Mouse (Mus musculus) limb, embryonic 13.5 days (tissue): ENCODE data around the gene Camkk1. TPM values are rescaled to one million over a fixed set of nuclear protein-coding genes. Genes with fewer than 3 reads are reported as not detected.

Experiments used
- ATAC-seq: fragments of 200-750 bp; cut with Nextera tagmentation; 2 replicates; pipeline ENCODE4 v1.8.0; 2017; ENCODE audit warnings: low read depth, moderate number of reproducible peaks, moderate TSS enrichment; ENCODE audit not compliant: low FRiP score
- H3K27ac ChIP-seq: fragments of 300-500 bp; sonication (generic); 2 replicates; pipeline ENCODE4 v1.5.1; 2015; ENCODE audit warnings: inconsistent platforms, mild to moderate bottlenecking, moderate library complexity
- H3K27me3 ChIP-seq: fragments of 300-500 bp; sonication (generic); 2 replicates; pipeline ENCODE4 v1.6.1; 2015; ENCODE audit warnings: mild to moderate bottlenecking, inconsistent platforms
- H3K36me3 ChIP-seq: fragments of 300-500 bp; sonication (generic); 2 replicates; pipeline ENCODE4 v1.6.1; 2015; ENCODE audit warnings: inconsistent platforms, mild to moderate bottlenecking, moderate library complexity
- H3K4me1 ChIP-seq: fragments of 300-500 bp; sonication (generic); 2 replicates; pipeline ENCODE4 v1.6.1; 2015; ENCODE audit warnings: inconsistent platforms
- H3K4me2 ChIP-seq: fragments of 300-500 bp; sonication (generic); replicated peaks from 2 replicates; pipeline ENCODE4 v1.6.1; 2015; ENCODE audit warnings: inconsistent platforms, mild to moderate bottlenecking, moderate library complexity
- H3K4me3 ChIP-seq: fragments of 300-500 bp; sonication (generic); 2 replicates; pipeline ENCODE4 v1.5.1; 2015; ENCODE audit warnings: moderate library complexity, mild to moderate bottlenecking, inconsistent platforms
- H3K9ac ChIP-seq: fragments of 300-500 bp; sonication (generic); 2 replicates; pipeline ENCODE4 v1.6.1; 2015; ENCODE audit warnings: mild to moderate bottlenecking, inconsistent platforms
- H3K9me3 ChIP-seq: fragments of 300-500 bp; sonication (generic); 2 replicates; pipeline ENCODE4 v1.6.1; 2016; ENCODE audit warnings: inconsistent platforms
- WGBS: fragments of 180-500 bp; shearing (Covaris S2); methylation state at CpG from one replicate; pipeline ENCODE4 v1.1.7; 2015; 5-methylcytosine and 5-hydroxymethylcytosine counted together
- polyA plus RNA-seq: library from polyadenylated mRNA; unstranded; fragments of >200 nt; fragmentation: Nextera tagmentation; extraction: Ambion mirVana; gene quantifications from 2 replicates; pipeline ENCODE4 v1.2.1, GENCODE M21; 2015

Gene Camkk1
- 11.3 and 12.7 TPM in 2 replicates for polyA plus RNA-seq

GRCm38 (mm10) chr11:73018471-73019146 lies at the start of gene Camkk1:
Camkk1 (plus strand) TSS chr11:73019008.
- peak within 1 kb of the TSS; percentile 70 for H3K4me3 ChIP-seq
- H3K36me3 ChIP-seq, result no peaks in the 10 kb centered on the region
- no peak within 1 kb of the TSS for H3K27ac ChIP-seq
- H3K4me2 ChIP-seq, result peak within 1 kb of the TSS; percentile 97
- H3K9me3 ChIP-seq, result no peaks in the 10 kb centered on the region
- H3K9ac ChIP-seq, result peak within 1 kb of the TSS; percentile 72
- H3K27me3 ChIP-seq, result peaks cover 35% of the 10 kb centered on the region
- under 1% methylated on average over 57 of the region's 57 CpGs for WGBS
- H3K4me1 ChIP-seq, result peaks cover 26% of the 10 kb centered on the region
- ATAC-seq, result peak; percentile 94

DNA sequence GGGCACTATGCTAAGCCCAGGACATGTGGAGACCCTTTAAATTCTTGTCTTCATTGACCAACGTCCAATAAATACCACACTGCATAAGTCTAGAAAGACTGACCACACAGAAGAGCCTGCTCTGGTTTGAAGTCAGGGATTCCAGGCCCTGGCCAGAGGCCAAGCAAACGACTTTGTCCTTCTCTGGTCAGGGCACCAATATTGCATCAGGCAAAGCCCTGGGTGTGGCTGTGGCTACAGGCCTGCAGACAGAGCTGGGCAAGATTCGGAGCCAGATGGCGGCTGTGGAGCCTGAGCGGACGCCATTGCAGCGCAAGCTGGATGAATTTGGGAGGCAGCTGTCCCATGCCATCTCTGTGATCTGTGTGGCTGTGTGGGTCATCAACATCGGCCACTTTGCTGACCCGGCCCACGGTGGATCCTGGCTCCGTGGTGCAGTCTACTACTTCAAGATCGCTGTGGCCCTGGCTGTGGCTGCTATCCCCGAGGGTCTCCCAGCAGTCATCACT lies 43.8 kb upstream of the Camkk1 start:
- Histone ChIP-seq H3K4me1 (no peaks in the 10 kb centered on the region), H3K4me2 (no peak overlapping the region), H3K4me3 (no peak overlapping the region), H3K9ac (no peak overlapping the region), H3K27ac (no peak overlapping the region), H3K36me3 (no peaks in the 10 kb centered on the region), H3K9me3 (no peaks in the 10 kb centered on the region), H3K27me3 (0 out of 2 replicates have a peak, but pooled peaks cover 10% of the 10 kb centered on the region)
- 80% methylated on average over 13 of the region's 13 CpGs for WGBS
- ATAC-seq, result no peak

- 82% methylated on average over 9 of the region's 9 CpGs for WGBS
- no peak overlapping the region for H3K9ac ChIP-seq
- H3K9me3 ChIP-seq, result no peaks in the 10 kb centered on the region
Measured at GRCm38 (mm10) chr11:72982516-72982915, 36.3 kb upstream of the Camkk1 start.

GRCm38 (mm10) chr11:72983283-72983682 lies 35.5 kb upstream of the Camkk1 start:
- H3K27me3 ChIP-seq, result 0 out of 2 replicates have a peak, but pooled peaks cover 3% of the 10 kb centered on the region
- no peak overlapping the region for H3K4me3 ChIP-seq
- no peak overlapping the region for H3K9ac ChIP-seq
- WGBS, result 47% methylated on average over 5 of the region's 5 CpGs
- no peaks in the 10 kb centered on the region for H3K4me1 ChIP-seq
- no peak overlapping the region for H3K4me2 ChIP-seq
- H3K36me3 ChIP-seq, result no peaks in the 10 kb centered on the region
- ATAC-seq, result no peak
- H3K27ac ChIP-seq, result no peak overlapping the region
- H3K9me3 ChIP-seq, result no peaks in the 10 kb centered on the region

More at GRCm38 (mm10) chr11:72982516-72982915, 36.3 kb upstream of the Camkk1 start:
- Histone ChIP-seq H3K4me1 (no peaks in the 10 kb centered on the region), H3K27ac (no peak overlapping the region), H3K27me3 (0 out of 2 replicates have a peak, but pooled peaks cover 6% of the 10 kb centered on the region), H3K4me3 (no peak overlapping the region), H3K4me2 (no peak overlapping the region), H3K36me3 (no peaks in the 10 kb centered on the region)
- no peak for ATAC-seq

GRCm38 (mm10) chr11:72986745-72987144 lies 32.1 kb upstream of the Camkk1 start:
- H3K4me1 ChIP-seq, result 0 out of 2 replicates have a peak, but pooled peaks cover 5% of the 10 kb centered on the region
- no peak overlapping the region for H3K4me2 ChIP-seq
- H3K27me3 ChIP-seq, result no peaks in the 10 kb centered on the region
- no peak overlapping the region for H3K27ac ChIP-seq
- WGBS, result 78% methylated on average over 5 of the region's 5 CpGs
- ATAC-seq, result no peak
- no peak overlapping the region for H3K4me3 ChIP-seq
- H3K9me3 ChIP-seq, result no peaks in the 10 kb centered on the region
- no peaks in the 10 kb centered on the region for H3K36me3 ChIP-seq
- H3K9ac ChIP-seq, result no peak overlapping the region

DNA sequence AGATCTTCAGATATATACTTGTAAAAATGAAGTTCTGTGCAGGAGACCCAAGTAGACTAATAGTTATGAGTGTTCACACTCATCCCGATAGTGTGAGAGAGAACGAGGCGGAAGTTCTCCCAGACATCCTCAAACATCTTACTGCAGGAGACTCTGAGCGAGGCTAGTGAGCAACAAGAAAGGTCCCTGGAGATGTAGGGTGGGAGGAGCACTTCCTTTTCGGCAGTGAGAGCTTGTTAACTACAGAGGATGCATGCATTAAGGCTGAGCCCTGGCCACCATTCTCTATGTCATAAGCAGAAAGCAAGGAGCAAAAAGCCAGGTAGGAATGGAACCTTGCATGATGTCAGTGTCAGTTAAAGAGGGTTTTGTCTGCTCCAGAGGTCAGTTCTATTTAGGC lies 31.6 kb upstream of the Camkk1 start:
- ATAC-seq, result no peak
- H3K4me1 ChIP-seq, result peaks cover 5% of the 10 kb centered on the region; the same call in 1 of the 2 replicates
- H3K27me3 ChIP-seq, result no peaks in the 10 kb centered on the region
- H3K27ac ChIP-seq, result no peak overlapping the region
- H3K4me2 ChIP-seq, result no peak overlapping the region
- no peak overlapping the region for H3K9ac ChIP-seq
- 60% methylated on average over 5 of the region's 5 CpGs for WGBS
- H3K4me3 ChIP-seq, result no peak overlapping the region
- no peaks in the 10 kb centered on the region for H3K9me3 ChIP-seq
- H3K36me3 ChIP-seq, result no peaks in the 10 kb centered on the region

GRCm38 (mm10) chr11:72987807-72988206 lies 31.0 kb upstream of the Camkk1 start:
- no peak overlapping the region for H3K9ac ChIP-seq
- no peak overlapping the region for H3K4me3 ChIP-seq
- H3K27me3 ChIP-seq, result no peaks in the 10 kb centered on the region
- WGBS, result 68% methylated on average over 5 of the region's 5 CpGs
- ATAC-seq, result no peak
- H3K4me1 ChIP-seq, result peaks cover 5% of the 10 kb centered on the region; the same call in 1 of the 2 replicates
- H3K36me3 ChIP-seq, result no peaks in the 10 kb centered on the region
- H3K9me3 ChIP-seq, result no peaks in the 10 kb centered on the region
- H3K27ac ChIP-seq, result no peak overlapping the region
- H3K4me2 ChIP-seq, result no peak overlapping the region

DNA sequence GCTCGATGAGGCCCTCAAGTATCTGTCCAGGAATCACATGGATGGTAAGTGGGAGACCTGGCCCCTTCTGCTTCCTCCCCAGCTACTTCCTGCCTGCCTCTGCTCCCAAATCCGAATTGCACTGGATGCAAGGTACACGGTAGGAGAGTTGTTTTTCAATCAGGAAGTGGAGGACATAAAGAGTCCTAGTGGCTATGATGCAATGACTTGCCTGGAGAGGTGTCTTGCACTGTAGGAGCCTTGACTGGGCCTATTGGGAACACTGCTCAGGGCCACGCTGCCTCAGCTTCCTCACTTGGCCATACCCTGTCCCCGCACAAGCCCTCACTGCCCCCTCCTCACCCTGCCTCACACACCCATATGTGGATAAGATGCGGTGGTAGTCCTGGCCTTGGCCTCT lies 29.8 kb upstream of the Camkk1 start:
- H3K4me2 ChIP-seq, result no peak overlapping the region
- WGBS, result 80% methylated on average over 6 of the region's 6 CpGs
- H3K27ac ChIP-seq, result no peak overlapping the region
- H3K4me3 ChIP-seq, result no peak overlapping the region
- peaks cover 5% of the 10 kb centered on the region; the same call in 1 of the 2 replicates for H3K4me1 ChIP-seq
- ATAC-seq, result no peak
- H3K9me3 ChIP-seq, result no peaks in the 10 kb centered on the region
- no peak overlapping the region for H3K9ac ChIP-seq
- H3K27me3 ChIP-seq, result no peaks in the 10 kb centered on the region
- no peaks in the 10 kb centered on the region for H3K36me3 ChIP-seq

DNA sequence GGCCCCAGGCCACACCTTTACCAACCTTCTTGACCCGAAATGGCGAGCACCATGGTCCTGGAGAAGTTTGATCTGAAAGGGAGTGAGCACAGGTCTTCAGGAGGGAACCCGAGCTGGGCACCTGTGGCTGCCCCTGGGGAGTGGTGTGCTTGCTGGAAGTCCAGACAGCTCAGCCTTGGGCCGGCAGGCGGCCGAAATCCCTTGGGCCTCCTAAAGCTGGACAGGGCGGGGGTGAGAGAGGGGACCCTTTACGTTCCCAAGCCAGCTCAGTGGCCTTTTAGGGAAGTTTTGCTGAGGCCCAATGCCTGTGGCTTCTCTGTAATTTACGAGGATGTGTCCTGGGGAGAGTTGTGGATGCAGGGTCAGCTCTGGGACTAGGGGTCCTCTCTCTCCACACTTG lies 28.1 kb upstream of the Camkk1 start:
- Histone ChIP-seq H3K4me3 (no peak overlapping the region), H3K36me3 (no peaks in the 10 kb centered on the region), H3K27me3 (no peaks in the 10 kb centered on the region), H3K27ac (no peak overlapping the region), H3K9me3 (no peaks in the 10 kb centered on the region), H3K4me2 (no peak overlapping the region), H3K4me1 (peaks cover 5% of the 10 kb centered on the region; the same call in 1 of the 2 replicates), H3K9ac (no peak overlapping the region)
- ATAC-seq, result no peak
- WGBS, result 57% methylated on average over 9 of the region's 9 CpGs

GRCm38 (mm10) chr11:72991961-72992360 lies 26.8 kb upstream of the Camkk1 start:
- WGBS, result 56% methylated on average over 9 of the region's 9 CpGs
- Histone ChIP-seq H3K9ac (no peak overlapping the region), H3K4me1 (peaks cover 5% of the 10 kb centered on the region; the same call in 1 of the 2 replicates), H3K27ac (no peak overlapping the region), H3K9me3 (no peaks in the 10 kb centered on the region), H3K4me3 (no peak overlapping the region), H3K4me2 (no peak overlapping the region), H3K27me3 (no peaks in the 10 kb centered on the region), H3K36me3 (no peaks in the 10 kb centered on the region)
- no peak for ATAC-seq

DNA sequence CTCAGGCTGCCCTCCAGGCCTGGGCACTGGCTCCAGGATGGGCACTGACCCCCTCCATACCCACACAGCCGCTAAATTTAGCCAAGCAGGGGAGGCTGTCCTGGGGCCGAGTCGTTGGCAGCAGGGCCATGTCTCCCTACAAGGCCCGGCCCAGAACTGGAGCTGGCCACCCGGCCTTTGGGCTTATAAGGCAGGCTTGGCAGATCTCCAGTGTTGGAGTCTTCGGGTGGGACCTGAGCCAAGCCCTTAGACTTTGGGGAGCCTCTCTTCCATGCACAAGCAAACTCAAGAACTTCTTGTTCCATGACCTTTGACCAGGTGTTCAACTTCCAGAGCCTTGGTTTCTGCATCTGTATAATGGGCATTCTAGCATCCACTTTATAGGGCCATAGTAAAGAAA lies 22.5 kb upstream of the Camkk1 start:
- Histone ChIP-seq H3K4me3 (no peak overlapping the region), H3K27ac (no peak overlapping the region), H3K9ac (no peak overlapping the region), H3K4me2 (no peak overlapping the region), H3K4me1 (peaks cover 4% of the 10 kb centered on the region; the same call in 1 of the 2 replicates), H3K9me3 (no peaks in the 10 kb centered on the region), H3K27me3 (no peaks in the 10 kb centered on the region), H3K36me3 (no peaks in the 10 kb centered on the region)
- ATAC-seq, result no peak
- 94% methylated on average over 6 of the region's 6 CpGs for WGBS

DNA sequence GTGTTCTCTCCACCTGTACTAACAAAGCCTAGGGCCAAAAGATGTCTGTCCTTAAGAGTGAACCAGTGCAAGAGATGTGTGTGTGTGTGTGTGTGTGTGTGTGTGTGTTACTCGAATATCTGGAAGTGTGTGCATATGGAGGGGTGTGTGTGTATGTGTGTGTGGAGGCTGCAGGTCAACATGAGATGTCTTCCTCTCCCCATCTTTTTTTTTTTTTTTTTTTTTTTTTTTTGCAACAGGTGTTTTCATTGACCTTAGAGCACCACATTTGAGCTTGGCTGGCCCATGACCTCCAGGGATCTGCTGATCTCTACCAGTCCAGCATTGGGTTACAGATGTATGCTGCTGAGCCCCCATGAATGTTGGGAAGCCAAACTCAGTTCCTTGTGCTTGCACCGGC lies 22.0 kb upstream of the Camkk1 start:
- Histone ChIP-seq H3K4me2 (no peak overlapping the region), H3K9ac (no peak overlapping the region), H3K9me3 (no peaks in the 10 kb centered on the region), H3K4me3 (no peak overlapping the region), H3K27ac (no peak overlapping the region), H3K36me3 (no peaks in the 10 kb centered on the region), H3K27me3 (no peaks in the 10 kb centered on the region), H3K4me1 (peaks cover 4% of the 10 kb centered on the region; the same call in 1 of the 2 replicates)
- 82% methylated on average over 2 of the region's 2 CpGs for WGBS
- ATAC-seq, result no peak
